Mouse (Mus musculus) forebrain, embryonic 11.5 days (tissue): ENCODE data around the gene Fstl1. TPM values are rescaled to one million over a fixed set of nuclear protein-coding genes. Genes with fewer than 3 reads are reported as not detected.

Source experiments
- ATAC-seq: fragments of 200-750 bp; cut with Nextera tagmentation; replicated peaks from 2 replicates; pipeline ENCODE4 v1.8.0; 2017; ENCODE audit warnings: moderate TSS enrichment; ENCODE audit not compliant: low FRiP score
- DNase-seq: peaks from one replicate; pipeline ENCODE4 v3.0.0-alpha.2; 2017; ENCODE audit warnings: low spot score
- H3K27ac ChIP-seq: fragments of 300-500 bp; sonication (generic); 2 replicates; pipeline ENCODE4 v1.5.1; 2014; ENCODE audit warnings: low read depth, low read length
- H3K27me3 ChIP-seq: fragments of 300-500 bp; sonication (generic); 2 replicates; pipeline ENCODE4 v1.6.1; 2014; ENCODE audit warnings: mild to moderate bottlenecking, low read length, mixed read lengths; ENCODE audit not compliant: control insufficient read depth, insufficient read depth
- H3K36me3 ChIP-seq: fragments of 300-500 bp; sonication (generic); 2 replicates; pipeline ENCODE4 v1.6.1; 2014; ENCODE audit warnings: mild to moderate bottlenecking, low read length, moderate library complexity, mixed read lengths; ENCODE audit not compliant: control insufficient read depth, insufficient read depth
- H3K4me1 ChIP-seq: fragments of 300-500 bp; sonication (generic); replicated peaks from 2 replicates; pipeline ENCODE4 v1.6.1; 2014; ENCODE audit warnings: low read length, mixed read lengths; ENCODE audit not compliant: control insufficient read depth, insufficient read depth
- H3K4me2 ChIP-seq: fragments of 300-500 bp; sonication (generic); 2 replicates; pipeline ENCODE4 v1.6.1; 2014; ENCODE audit warnings: low read depth, mild to moderate bottlenecking, low read length, moderate library complexity, mixed read lengths; ENCODE audit not compliant: severe bottlenecking
- H3K4me3 ChIP-seq: fragments of 300-500 bp; sonication (generic); 2 replicates; pipeline ENCODE4 v1.5.1; 2014; ENCODE audit warnings: low read depth, low read length
- H3K9ac ChIP-seq: fragments of 300-500 bp; sonication (generic); 2 replicates; pipeline ENCODE4 v1.6.1; 2014; ENCODE audit warnings: low read length
- H3K9me3 ChIP-seq: fragments of 300-500 bp; sonication (generic); 2 replicates; pipeline ENCODE4 v1.6.1; 2016; ENCODE audit warnings: low read length, mixed read lengths; ENCODE audit not compliant: control insufficient read depth
- WGBS: fragments of 180-500 bp; shearing (Covaris S2); extraction: QIAGEN DNeasy Blood & Tissue Kit; methylation state at CpG from one replicate; pipeline ENCODE4 v1.1.7; 2014; 5-methylcytosine and 5-hydroxymethylcytosine counted together
- polyA plus RNA-seq: library from polyadenylated mRNA; unstranded; fragments of >200 nt; fragmentation: Nextera tagmentation; extraction: Ambion mirVana; gene quantifications from 2 replicates; pipeline ENCODE4 v1.2.1, GENCODE M21; 2014

Fstl1 gene
- polyA plus RNA-seq, 1 experiment from 2014 or later = 176 TPM

DNA sequence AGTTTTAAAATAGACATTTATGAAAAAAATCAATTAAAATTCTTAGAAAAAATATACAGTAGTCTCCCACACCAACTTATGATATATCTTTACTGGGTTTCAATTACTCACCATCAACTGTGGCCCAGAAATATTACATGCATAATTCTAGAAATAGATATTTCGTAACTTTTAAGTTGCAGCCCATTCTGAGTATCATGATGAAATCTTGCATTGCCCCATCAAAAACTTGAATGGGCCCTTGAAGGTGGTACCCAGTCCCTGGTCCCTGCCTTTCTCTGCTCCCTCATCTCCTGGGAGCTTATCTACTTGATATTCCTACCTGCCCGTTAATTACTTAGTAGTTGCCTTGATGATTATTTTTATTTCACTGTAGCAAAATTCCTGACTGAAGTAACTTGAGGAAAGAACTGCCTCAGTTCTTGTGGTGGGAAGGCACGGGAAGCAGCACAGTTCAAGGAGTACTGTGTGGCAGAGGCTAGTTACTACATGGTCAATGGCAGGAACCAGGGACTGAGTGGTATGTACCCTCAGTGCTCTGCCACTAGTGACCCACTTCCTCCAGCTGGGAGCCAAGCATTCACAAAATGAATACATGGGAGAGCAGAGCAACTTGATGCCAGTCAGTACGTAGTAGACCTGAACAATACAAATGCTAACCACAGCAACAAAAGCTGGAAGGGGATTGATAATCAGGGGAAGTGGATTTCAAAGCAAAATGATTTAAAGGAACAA lies 98.0 kb downstream of the Fstl1 start:
- no peaks in the 10 kb centered on the region for H3K27me3 ChIP-seq
- no peak overlapping the region for H3K9ac ChIP-seq
- DNase-seq (no peak), ATAC-seq (no peak)
- H3K4me3 ChIP-seq = no peak overlapping the region
- H3K36me3 ChIP-seq = peaks cover 3% of the 10 kb centered on the region; the same call in 1 of the 2 replicates
- 86% methylated on average over 4 of the region's 4 CpGs for WGBS
- peaks cover 7% of the 10 kb centered on the region; the same call in 1 of the 2 replicates for H3K4me1 ChIP-seq
- no peak overlapping the region for H3K27ac ChIP-seq
- H3K9me3 ChIP-seq = no peaks in the 10 kb centered on the region
- H3K4me2 ChIP-seq = no peak overlapping the region

DNA sequence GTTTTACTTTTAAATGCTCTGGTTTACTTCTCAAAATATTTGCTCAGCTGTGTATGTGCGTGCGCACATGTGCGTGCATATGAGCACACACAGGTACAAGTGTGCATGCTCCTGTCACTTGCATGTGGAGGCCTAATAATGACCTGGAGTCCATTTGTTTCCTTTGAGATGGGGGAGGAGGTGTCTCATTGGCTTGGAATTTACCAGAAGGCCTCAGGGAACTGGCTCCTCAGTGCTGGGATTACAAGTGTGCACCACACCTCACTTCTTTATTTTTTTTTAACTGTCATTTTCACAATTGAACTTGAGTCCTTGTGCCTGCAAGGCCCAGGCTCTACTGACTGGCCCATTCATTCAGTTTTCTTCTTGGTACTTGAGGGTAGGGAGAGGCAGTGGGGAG lies 100.7 kb downstream of the Fstl1 start:
- no peak for ATAC-seq
- Histone ChIP-seq H3K4me3 (no peak overlapping the region), H3K27me3 (no peaks in the 10 kb centered on the region), H3K4me1 (no peaks in the 10 kb centered on the region), H3K27ac (no peak overlapping the region), H3K9me3 (no peaks in the 10 kb centered on the region), H3K4me2 (no peak overlapping the region), H3K9ac (no peak overlapping the region), H3K36me3 (peaks cover 4% of the 10 kb centered on the region; the same call in 1 of the 2 replicates)
- 96% methylated on average over 3 of the region's 3 CpGs for WGBS
- DNase-seq = no peak

DNA sequence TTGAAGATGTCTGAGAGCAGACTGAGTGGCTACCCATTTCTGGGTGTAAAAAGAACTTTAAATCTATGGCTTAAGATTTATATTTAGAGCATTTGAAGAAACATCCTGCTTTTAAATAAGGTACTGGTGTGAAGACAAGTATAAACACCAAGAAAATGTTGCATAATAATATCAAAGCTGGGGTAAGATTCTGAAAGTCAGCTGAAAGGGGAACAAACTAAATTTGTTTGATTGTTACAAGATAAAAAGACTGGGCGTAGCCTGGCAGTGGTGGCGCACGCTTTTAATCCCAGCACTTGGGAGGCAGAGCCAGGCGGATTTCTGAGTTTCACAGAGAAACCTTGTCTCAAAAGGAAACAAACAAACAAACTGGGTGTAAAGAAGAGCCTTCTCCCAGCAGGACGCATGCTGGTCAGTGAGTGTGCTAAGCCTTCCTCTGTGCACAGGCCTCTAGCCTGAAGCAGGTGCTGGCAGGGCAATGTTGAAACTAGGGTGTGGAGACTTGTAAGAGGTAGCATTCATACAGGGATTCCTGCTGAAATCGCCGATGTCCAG lies 102.4 kb downstream of the Fstl1 start:
- no peak overlapping the region for H3K4me2 ChIP-seq
- H3K9me3 ChIP-seq = no peaks in the 10 kb centered on the region
- H3K27ac ChIP-seq = no peak overlapping the region
- ATAC-seq = no peak
- no peak for DNase-seq
- no peak overlapping the region for H3K4me3 ChIP-seq
- peaks cover 8% of the 10 kb centered on the region; the same call in 1 of the 2 replicates for H3K36me3 ChIP-seq
- 90% methylated on average over 7 of the region's 7 CpGs for WGBS
- no peaks in the 10 kb centered on the region for H3K4me1 ChIP-seq
- H3K9ac ChIP-seq = no peak overlapping the region
- no peaks in the 10 kb centered on the region for H3K27me3 ChIP-seq

DNA sequence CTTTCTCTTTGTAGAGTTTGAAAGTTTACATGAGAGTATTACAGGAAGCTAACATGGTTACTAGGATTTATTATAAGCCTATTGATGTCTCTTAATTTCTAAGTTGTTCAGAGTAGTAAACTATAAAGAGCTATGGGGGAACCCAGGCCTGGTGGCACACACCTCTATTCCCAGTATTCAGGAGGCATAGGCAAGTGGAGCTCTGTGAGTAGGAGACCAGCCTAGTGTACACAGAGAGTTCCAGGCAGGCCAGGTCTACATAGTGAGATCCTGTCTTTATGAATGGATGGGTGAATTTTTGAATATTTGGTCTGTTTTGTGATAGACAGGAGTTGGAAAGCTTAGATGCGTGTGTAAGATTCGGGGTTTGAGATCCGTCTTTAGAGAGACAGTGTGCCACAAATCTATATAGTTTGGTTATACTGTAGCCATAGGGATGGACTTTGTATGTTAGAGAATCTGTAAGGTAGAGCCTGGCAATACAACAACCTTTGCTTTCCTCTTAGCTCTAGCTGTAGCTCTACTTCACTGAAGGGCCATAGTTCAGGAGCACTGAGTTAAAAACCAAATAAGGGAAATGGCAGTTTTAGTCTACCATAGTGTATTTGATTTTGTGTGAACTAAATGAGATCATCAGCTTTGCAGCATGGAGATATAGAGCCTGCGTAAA lies 103.2 kb downstream of the Fstl1 start:
- Histone ChIP-seq H3K27ac (no peak overlapping the region), H3K9me3 (no peaks in the 10 kb centered on the region), H3K27me3 (no peaks in the 10 kb centered on the region), H3K36me3 (peaks cover 8% of the 10 kb centered on the region; the same call in 1 of the 2 replicates), H3K4me1 (no peaks in the 10 kb centered on the region), H3K4me3 (no peak overlapping the region), H3K9ac (no peak overlapping the region), H3K4me2 (no peak overlapping the region)
- ATAC-seq (no peak), DNase-seq (no peak)
- WGBS = 96% methylated on average over 4 of the region's 4 CpGs

DNA sequence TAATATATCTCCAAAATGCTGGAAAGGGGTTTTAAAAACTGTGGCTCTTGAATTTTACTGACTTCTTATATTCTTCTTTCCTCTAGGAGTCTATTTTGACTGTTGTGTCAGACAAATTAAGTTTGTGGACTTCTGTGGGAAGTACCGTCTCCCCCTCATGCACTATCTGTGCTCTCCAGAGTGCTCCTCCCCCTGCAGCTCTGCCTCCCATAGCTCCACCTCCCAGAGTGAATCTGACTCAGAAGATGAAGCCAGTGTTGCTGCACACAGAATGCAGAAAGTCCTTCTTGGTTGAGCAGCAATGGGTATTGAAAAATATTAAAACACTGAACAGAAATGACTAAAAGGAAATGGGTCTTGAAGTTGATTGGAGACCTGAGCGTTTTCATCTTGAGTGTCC lies 104.5 kb downstream of the Fstl1 start:
- Histone ChIP-seq H3K9ac (no peak overlapping the region), H3K9me3 (no peaks in the 10 kb centered on the region), H3K4me3 (no peak overlapping the region), H3K27me3 (no peaks in the 10 kb centered on the region), H3K36me3 (peaks cover 8% of the 10 kb centered on the region; the same call in 1 of the 2 replicates), H3K27ac (no peak overlapping the region), H3K4me1 (no peaks in the 10 kb centered on the region), H3K4me2 (no peak overlapping the region)
- 97% methylated on average over 2 of the region's 2 CpGs for WGBS
- DNase-seq = no peak
- ATAC-seq = no peak

Other genes with a start within 250 kb of the Fstl1 start
- gene Gtf2e1, start 237.1 kb upstream of the Fstl1 start, polyA plus RNA-seq = 56.5 and 60.9 TPM in 2 replicates
- gene Rabl3, start 237.0 kb upstream of the Fstl1 start, polyA plus RNA-seq = 39.2 and 42.3 TPM in 2 replicates
- 0.28 TPM in 1 of 2 replicates, not detected in the other for gene Hgd, start 196.7 kb upstream of the Fstl1 start, polyA plus RNA-seq
- gene Ndufb4, start 122.4 kb upstream of the Fstl1 start, polyA plus RNA-seq = 50.5 and 63.0 TPM in 2 replicates
- 0.24 and 0.40 TPM in 2 replicates for gene Gm36028, start 84.3 kb downstream of the Fstl1 start, polyA plus RNA-seq
- 64.8 and 73.5 TPM in 2 replicates for gene Lrrc58, start 91.5 kb downstream of the Fstl1 start, polyA plus RNA-seq
- gene Gpr156, start 139.6 kb downstream of the Fstl1 start, polyA plus RNA-seq = 4.2 and 4.3 TPM in 2 replicates